Mouse (Mus musculus) heart, postnatal 0 days (tissue): Measurements from ENCODE around the gene 1600002K03Rik.

ENCODE experiments used
- CTCF ChIP-seq: IDR thresholded peaks from 2 replicates; pipeline ENCODE4 v1.5.1; 2016; ENCODE audit warnings: antibody characterized with exemption, control low read depth, low read depth
- EP300 ChIP-seq: IDR thresholded peaks from 2 replicates; pipeline ENCODE4 v1.6.1; 2016; ENCODE audit warnings: antibody characterized with exemption, low read depth

DNA sequence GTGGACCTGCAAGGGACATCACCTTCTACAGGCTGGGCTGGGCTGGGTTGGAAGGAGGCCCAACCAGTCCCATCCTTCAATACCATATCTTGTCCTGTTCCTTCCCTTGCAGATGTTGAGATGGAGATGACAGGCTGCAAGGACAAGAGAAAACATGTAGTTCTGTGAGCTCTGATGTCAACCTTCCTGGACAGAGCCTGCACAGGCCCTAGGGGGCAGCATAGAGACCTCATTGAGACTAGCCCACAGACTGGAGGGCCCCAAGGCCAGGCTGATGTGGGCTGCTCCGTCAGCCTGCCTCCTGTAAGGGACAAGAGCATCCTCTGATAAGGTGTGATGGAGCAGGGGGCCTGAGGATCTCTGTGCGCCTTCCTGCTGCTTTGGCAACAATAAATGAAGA is 2.0 kb downstream of the 1600002K03Rik start:
- peak; percentile 45 for TF ChIP-seq CTCF
- no peak for TF ChIP-seq EP300
